Mouse (Mus musculus) embryo, embryonic 9.5 days (tissue): Measurements from ENCODE around the gene Psma6.

Experiments used
- DNase-seq: peaks from one replicate; pipeline ENCODE4 v3.0.0-alpha.2; 2017; ENCODE audit errors: extremely low spot score

Gene Psma6

DNA sequence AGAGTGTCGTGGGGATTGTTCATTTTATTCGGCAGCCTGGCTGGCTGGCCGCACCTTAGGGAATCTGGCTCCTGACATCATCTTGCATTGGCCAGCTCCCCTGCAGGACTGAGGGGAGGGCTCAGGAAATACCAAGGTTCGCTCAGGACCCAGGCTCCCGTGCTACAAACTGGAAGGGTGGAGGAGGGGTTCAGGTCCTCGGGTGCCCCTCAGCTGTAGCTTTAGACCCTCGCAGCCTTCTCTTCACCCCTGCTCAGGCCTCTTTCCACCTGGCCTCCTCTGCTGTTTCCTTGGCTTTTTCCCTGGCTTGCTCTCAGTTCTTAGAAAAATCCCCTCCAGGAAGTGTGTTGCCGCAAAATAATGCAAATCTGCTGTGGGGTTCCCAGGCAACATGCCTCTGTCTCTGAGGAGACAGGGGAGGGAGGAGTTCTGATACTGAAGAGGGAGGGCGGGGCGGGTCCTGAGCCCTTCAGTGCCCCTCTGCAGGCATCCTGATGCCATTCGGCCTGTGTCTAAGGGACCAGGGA, 54.7 kb downstream of the Psma6 start:
- peak; percentile 49 for DNase-seq

DNA sequence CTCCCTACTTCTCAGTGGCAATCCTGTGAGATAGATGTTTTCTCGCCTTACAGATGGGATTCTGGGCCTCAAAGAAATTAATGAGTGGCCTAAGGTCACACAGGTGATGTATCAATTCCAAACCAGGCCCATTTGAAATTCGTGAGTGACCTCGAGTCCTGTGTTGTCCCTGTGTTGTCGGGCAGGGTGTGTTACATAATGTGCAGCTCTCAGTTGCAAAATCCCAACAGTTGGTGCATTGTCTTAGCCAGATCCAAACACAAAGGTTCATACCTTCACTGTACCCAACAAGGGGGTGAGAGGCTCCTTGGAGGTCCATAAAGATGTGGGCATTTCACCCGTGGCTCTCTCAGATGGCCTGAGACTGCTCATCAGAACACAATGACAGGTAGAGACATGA, 56.4 kb downstream of the Psma6 start:
- DNase-seq = no peak

DNA sequence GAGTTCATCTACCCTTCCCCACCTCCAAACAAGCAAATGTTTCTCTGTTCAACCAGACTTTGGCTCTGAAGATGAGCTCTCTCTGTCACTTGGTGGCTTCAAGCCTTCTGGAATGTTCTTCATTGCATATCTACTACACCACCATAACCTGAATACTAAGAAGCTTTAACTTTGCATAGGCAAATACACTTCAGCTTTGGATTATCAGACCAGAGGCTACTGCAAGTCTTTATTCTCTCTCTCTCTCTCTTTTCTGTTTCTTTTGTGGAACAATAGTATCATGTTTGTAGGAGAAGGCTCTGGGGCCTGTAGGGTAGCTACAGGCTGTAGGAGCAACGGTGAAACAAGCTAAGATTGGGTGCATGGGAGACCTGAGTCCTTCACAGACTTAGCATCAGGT, 58.2 kb downstream of the Psma6 start:
- DNase-seq = no peak

DNA sequence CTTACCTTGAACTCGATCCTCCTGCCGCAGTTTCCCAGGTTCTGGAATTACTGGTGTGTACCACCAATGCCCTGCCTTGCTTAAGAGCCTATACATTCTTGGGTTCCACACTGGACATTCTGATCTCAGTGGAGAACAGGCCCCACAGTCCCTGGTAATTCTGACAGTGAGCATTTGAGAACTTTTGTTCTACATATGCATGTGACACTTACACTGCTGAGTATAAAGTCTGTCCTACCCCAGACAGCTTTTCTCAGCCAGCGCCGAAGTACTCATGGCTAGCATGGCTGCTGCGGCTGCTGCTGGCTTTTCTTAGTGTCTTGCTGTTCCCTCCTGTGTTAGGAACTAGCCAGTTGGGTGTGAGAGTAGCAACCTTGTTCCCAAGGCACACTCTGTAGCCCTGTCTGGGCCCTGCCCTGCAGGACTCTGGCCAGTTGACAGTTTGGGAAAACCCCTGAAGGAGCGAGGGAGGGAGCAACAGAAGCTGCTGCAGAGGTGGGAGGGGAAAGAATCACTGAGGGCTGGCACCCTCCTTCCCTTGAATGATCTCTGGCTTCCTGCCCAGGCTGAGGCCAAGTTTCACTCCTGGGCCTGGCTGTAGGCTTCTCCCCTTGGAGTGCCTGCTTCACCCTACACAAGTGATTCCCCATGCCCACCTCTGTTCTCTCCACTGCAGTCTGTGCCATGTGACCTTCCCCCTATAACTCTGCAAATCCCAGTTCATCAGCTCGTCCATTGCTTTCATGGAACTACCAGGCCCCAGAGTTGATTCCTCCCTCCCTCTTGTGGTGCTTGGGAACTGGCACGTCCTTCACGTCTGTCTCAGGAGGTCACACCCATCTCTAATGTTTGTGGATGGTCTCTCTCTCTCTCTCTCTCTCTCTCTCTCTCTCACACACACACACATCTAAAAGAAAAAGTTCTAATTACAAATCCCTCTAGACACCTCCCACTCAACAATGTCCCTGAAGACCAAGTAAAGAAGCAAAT, 59.1 kb downstream of the Psma6 start:
- no peak for DNase-seq

DNA sequence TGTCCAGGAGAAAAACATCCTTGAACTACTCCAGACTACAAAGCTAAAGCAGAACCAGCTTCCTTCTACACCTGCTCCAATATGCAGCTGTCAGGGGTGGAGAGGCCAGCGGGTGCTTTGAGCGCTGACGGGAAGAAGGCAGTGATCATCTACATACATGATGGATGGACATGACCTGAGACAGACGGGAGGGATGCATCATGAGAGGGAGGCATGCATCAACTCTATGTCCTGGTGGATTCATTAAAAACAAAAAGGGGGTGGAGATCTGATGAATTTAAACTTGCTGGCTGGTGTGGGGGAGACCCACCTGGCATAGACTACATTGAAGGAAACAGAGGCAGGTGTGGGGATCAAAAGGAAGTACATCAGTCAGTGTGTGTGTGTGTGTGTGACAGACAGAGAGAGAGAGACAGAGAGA, 60.0 kb downstream of the Psma6 start:
- no peak for DNase-seq

DNA sequence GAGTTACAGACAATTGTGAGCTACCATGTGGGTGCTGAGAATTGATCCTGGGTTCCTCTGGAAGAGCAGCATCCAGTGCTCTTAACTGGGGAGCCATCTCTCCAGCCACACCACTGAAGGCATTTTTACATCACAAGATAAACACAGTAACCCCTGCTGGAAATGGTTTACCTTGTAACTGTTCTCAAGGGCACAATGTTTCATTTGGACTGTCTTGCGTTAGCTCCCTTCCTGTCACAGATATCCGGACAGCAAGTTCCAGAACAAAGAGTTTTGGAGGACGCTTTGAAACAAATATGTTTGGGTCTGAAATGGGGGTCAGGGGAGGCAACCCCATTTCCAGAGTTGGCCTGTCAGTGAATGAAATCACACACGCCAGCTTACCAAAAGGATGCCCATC, 61.6 kb downstream of the Psma6 start:
- no peak for DNase-seq

DNA sequence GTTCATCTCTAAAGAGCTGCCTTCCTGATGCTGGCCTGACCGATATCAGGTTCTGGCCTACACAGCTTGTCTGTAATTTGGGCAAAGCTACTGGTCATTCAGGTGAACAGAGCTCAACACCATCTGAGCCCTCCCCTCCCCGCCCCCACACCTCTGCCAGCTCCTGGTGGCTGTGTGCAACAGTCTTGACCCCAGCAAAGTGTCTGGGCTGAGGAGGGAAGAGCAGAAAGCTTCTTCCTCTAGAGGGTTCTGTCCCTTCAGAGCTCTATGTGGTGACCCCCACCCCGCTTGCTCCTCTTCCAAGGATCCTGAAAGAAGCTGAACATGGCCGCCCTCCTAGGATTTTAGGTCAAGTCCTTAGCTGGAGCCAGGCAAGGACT, 62.3 kb downstream of the Psma6 start:
- no peak for DNase-seq

DNA sequence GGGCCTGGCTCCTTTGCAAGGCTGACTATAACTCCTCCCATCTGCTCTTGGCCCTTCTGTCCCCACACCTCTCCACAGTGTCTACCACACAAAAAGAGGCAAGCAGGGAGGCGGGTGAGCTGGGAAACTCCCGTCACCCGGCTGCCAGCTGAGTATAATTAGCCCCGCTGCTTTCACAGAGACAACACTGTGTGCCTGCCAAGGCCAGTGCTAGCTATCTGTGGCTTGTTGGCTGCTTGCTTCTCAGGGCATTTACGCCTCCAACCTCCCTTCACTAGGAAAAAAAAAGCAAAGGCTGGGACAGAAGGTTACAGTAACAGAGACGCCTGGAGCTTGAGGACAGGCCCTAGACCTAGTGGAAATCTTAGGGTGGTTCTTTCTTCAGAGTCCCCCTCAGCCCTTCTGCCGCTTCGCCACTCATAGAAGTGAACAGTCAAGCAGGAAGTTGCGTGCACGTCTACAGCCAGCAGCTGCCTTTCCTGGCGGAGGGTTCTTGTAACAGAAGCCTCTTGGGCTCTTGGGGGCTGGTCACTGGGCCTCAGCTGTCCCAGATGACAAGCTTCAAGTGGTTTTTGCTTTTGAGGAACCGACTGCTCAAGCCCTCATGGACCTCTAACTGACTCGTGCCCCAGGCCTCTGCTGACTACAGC, 62.8 kb downstream of the Psma6 start:
- DNase-seq = peak; percentile 52

DNA sequence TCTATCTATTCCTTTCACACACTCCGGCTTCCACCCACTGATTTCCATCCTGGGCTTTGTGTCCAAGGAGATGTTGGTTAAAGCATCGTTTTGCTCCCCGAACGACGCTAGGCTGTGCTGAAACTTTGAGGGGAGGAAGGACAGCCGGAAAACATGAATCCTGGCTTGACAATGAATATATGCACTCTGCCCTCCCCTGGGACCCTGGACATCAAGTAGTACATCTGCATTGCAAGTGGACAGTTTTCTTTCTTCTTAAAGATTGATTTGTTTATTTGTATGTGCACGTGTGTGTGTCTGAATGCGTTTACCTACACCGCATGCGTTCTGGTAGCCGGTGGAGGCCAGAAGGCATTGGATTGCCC, 63.4 kb downstream of the Psma6 start:
- no peak for DNase-seq

DNA sequence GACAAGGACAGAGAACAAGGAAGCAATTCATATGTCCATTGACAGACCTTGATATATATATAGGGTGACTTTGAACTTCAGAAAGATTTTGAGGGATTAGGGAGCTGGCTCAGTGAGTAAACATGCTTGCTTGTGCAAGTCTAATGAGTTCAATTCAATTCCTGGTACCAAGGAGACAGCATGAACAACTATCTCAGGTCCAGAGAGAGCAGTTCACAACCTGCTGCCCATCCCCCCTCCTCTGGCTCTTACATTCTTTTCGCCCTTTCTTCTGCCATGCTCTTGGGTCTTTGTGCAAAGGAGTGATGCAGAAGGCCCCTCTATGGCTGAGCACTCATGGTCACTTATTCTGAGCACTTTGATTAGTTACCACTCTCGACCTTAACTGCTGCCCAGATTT, 64.4 kb downstream of the Psma6 start:
- no peak for DNase-seq

DNA sequence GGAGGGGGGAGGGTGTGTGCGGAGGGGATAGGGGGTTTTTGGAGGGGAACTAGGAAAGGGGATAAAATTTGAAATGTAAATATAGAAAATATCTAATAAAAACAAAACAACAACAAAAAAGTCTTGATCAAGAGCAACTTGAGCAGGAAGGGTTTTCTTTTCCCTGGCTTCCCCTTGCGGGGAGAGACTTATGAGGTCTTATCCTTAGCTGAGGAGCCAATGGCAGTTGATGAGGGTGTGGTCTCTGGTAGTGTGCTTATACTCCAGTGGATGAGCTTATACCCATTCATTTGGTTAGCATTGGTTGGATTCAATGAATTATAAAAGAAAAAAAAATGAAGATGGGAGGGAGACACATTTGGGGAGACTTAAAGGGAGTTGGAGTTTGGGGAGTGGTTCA, 65.0 kb downstream of the Psma6 start:
- DNase-seq = no peak

DNA sequence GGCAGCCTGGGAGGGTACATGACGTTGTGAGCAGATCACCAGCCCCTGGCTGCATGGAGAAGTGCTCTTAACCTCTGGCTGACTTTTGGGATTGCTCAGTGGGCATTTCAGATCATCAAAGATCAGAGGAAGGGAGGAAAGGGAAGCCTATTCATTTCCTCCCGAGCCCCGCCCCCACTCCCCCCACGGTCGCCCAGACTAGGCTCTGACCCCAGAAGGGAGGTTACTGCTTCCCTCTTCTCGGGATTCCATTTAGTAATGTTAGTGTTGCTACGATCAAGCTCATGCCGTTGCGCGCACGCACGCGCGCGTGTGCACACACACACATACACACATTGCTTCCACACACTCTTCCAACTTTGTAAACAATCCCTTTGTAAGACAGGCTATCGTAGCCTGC, 66.4 kb downstream of the Psma6 start:
- no peak for DNase-seq

DNA sequence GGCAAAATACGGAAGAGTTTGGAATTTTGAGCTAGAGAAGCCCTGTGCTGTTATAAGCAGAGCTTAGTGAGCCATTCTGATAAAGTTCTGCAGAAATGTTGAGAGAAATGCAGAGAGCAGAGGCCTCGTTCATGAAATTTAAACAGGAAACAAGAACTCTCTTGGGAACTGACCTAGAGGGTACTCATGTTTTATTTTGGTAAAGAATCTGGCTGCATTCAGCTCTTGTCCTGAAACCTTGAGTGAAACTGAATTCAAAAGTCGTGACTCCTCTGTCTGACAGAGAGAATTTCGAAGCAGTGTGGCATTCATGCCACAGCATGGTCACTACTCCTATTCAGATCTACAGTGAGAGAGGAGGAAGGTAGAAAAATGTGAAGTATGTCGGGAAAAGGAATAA, 68.8 kb downstream of the Psma6 start:
- no peak for DNase-seq

DNA sequence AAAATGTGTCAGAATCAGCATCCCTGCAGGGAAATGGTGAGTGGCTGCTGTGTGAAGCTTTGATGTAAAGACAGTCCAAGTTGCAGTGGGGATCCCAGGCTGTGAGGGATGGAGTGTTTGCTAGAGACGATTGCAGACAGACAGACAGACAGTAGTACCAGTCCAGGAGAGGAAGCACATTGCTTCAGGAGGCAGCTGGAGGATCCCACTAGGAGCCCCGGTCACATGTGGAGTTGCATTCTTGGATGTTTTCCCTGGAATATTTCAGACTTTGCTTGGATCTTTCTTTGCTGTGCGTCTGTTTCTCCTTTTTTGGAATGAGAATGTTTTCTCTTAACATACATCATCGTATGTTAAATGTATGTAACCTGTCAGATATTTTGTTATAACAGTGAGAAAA, 69.9 kb downstream of the Psma6 start:
- no peak for DNase-seq

DNA sequence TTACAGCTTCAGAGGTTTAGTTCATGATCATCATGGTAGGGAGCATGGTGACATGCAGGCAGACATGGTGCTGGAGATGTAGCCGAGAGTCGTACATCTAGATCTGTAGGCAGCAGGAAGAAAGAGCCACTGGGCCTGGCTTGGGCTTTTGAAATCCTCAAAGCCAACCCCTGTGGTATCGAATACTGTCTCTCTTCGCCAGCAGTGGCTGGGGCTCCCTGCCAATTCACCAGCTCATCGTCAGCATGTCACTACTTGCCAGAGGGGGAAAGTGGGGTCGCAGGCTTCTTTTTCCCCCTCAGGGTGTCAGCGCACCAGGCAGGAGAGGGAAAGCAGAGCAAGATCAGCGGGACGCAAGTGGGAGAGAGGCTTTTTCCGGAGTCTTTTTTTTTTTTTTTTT, 71.2 kb downstream of the Psma6 start:
- DNase-seq = no peak

DNA sequence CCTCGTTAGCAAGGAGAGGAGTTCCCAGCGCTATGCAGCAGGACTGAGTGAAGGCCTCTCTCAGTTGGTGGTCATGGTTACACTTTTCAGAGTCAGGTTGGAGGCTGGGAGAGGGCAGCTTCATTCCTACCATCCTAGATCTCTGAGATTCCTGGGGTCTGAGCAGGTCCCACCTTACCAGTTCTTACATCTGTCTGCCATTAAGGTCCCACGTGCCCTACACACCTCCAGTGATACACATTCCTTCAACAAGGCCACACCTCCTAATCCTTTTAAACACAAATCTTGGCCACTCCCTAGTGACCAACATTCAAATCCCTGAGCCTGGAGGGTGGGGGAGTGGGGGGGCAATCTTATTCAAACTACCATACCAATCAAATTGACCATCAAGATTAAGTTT, 72.1 kb downstream of the Psma6 start:
- DNase-seq = no peak

DNA sequence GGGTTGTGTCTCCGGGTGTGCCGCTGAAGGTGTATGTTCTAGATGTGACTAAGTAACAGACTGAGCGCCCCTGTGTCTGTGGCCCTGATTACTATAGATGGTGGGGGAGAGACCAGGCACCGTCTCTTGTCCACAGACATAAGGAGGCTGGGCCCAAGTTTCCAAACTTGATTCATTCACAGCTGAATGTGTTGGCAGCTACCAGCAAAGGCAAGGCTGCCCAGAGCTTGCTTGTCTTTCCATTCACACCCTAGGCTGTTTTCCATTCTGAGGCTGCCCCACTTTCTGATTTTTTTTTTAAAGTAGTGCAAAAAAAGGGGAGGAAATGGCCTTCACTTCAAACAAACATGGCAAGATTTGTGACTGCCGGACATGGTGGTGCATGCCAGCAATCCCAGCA, 72.9 kb downstream of the Psma6 start:
- DNase-seq = no peak

DNA sequence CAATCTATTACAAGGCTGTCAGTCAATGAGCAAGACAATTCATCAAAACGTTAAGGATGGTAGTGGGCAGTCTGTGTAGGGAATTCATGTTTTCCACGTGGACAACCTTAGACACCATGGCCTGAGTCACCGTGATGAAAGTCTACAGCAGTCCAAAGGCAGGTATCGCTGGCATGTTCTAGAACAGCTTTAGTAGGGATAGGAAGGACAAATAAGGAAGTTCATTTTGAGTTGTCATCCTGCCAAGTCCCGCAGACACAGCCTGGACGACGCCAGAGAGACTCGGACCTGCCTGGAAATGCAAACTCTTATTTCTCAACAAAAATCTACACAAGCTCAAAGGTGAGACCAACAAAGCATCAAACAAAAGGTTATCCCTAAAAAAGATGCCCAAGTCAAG, 75.7 kb downstream of the Psma6 start:
- DNase-seq = no peak

DNA sequence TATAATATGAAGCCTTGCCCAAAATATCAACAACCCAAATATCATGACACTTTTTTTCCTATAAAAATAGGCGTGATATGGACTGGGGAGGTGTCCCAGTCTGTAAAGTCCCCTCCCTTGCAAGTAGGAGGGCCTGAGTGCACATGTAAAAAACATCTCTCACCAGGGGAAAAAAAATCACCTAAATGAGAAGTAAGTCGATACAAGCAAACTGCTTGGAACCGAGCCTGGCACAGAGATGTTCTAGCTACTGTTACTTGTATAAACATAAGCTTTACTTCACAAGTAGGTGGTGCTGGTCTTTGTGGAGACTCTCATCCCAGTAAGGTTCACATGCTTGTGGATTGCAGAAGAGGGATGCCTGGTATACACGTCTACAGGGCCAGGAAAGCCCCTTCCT, 76.9 kb downstream of the Psma6 start:
- DNase-seq = no peak

DNA sequence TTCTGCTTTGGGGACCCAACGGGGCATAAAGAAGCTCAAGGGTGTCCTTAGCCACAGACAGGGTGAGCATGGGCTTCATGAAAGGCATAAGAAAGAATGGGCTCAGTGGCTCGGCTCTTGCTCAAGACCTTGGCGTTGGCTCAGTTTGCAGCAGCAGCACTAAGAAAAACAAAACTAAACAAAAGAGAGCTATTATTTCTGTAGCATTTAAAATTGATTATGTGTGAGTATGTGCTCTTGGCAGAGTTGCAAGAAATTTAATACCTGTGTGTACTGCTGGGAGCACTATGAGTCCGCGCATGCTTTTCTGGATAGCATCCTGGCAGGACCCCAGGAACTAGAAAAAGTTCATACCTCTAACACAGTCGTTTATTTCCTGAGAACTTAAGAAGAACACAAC, 77.7 kb downstream of the Psma6 start:
- DNase-seq = no peak

DNA sequence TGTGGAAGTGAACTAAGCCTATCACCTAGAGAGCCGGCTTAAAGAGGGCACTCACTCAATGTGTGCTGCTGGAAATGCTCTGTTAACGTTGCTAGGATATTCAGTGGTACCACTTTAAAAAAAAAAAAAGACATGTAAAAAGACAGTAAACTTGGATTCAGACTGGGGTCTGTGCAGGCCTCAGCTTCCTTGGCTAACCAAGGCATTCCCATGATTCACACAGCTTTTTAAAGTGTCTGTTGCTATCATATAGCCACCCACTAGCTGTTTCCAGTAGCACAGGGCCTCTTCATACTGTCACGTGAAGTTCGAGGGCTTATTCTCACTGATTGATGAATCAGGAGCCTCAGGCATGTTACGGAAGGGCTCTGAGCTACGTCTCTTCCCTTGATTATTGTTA, 78.4 kb downstream of the Psma6 start:
- DNase-seq = no peak

DNA sequence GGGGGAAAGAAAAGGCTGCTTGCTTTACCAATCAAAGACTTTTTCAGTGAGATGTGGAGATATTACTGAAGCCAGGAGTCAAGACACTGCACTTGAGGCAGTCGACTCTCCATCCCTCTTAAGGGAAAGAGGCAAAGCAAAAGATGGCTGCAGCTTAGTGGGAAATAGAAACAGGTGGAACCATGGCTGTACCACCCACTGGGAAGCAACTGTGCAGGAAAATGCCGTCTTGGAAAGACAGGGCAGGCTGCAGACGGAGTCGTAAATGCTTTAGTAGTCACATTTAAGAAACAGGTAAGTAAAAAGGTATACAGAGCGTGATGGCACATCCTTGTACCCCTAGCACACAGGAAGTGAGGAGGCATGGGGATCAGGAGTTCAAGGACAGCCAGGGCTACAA, 79.1 kb downstream of the Psma6 start:
- DNase-seq = no peak
